Mouse (Mus musculus): ENCODE results near the gene Dvl2.

GRCm38 (mm10) chr11:70040184-70040583 lies 39.8 kb downstream of the Dvl2 start:
- TF ChIP-seq CTCF (IDR thresholded peaks at IDR 0.05; ENCODE audit: low read depth, low read length) (no peak), TAL1 (conservative IDR thresholded peaks at IDR 0.05; ENCODE audit: low read depth, low read length) (no peak), GATA1 (IDR thresholded peaks at IDR 0.05; ENCODE audit: borderline replicate concordance, low read length) (no peak)

All from G1E (cell line).